Mouse (Mus musculus): ENCODE data around the gene Pacrg.

- TF ChIP-seq CTCF (IDR thresholded peaks at IDR 0.05; ENCODE audit: low read depth) (no peak), EP300 (IDR thresholded peaks at IDR 0.05; ENCODE audit: low read depth) (no peak)
Measured at GRCm38 (mm10) chr17:10431849-10432524, 408.1 kb downstream of the Pacrg start.
